Mouse (Mus musculus) brain, adult 2 months (tissue): ENCODE measurements around the gene Lamb1.

Experiments used
- DNase-seq: peaks from one replicate; pipeline ENCODE4 v3.0.0; 2011; ENCODE audit warnings: low read depth, low spot score

Lamb1 gene

DNA sequence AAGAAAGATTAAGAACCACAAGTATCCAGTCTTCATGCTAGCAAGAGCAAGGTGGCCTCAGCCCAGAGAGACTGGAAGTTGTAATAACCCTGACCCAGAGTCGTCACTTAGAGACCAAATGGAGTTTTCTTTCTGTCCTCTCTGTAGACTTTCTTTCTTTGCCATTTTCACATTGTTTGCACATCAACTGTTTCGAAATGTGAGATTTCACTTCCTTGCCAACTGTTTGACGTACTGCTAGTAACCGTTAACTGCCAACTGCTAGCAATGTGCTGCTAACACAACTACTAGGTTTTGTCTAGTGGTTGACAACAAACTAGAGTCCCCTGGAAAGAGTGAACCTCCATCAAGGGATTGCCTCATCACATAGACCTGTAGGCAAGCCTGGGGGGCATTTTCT is 18.1 kb downstream of the Lamb1 start:
- DNase-seq, result no peak

DNA sequence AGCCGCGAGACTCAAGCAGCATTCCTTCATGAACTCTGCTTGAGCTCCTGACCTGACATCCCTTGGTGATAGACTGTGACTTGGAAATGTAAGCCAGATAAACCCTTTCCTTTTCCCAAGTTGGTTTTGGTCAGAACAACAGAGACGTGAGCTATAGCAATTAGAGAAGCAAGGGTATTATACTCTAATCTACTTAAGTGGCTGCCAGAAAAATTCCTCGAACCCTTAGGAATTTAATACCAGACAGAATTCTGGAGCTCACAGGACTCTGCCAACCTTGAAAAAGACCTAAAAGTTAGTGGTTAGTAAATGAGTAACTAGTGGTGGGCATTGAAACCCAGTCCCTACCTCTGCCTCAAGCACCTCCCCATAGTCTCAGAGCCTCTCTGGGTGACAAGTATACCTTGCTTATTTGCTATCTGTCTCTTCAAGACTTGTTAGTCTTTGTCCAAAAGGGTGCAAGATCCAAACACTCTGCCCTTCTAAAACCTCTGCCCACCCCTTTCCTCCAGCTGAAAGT is 18.6 kb downstream of the Lamb1 start:
- DNase-seq, result no peak

GRCm38 (mm10) chr12:31289046-31289445 is 24.0 kb downstream of the Lamb1 start:
- no peak for DNase-seq

DNA sequence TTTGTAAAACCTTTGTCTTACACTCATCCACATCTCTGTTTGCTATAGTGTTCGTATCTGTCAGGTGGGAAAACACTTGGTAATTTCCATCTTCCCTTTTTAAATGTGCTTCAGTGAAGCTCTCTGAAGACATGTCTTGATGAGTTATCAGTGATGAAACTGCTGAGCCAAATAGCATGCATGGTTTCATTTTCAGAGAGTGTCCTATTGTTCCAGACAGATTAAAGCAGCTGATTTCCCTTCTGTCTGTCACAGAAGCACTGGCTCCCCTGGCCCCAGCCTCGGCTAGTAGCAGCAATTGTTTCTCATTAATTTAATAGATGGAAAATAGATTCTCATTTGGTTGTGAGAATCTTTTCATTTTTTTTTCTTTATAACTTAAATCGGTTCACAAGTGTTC is 25.9 kb downstream of the Lamb1 start:
- no peak for DNase-seq

- no peak for DNase-seq
Measured at GRCm38 (mm10) chr12:31293361-31294142, 28.5 kb downstream of the Lamb1 start.

DNA sequence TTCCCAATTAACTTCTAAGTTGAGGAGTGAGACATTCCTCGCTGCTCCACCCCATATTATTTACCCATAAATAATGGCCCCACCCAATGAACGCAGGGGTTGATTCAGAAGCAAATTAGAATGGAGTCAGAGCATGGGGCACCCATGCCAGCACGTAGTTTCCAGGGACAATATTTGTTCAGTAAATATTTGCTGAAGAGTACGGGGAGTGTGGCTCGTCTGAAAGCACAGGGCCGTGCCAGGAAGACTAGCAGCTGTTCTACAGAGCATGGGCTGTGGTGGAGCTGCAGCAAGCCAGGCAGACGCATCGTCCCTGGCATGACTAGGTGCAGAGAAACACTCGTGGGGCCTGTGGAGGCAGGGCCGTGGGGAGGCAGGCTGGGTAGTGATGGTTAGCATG is 29.5 kb downstream of the Lamb1 start:
- DNase-seq, result peak; percentile 15

DNA sequence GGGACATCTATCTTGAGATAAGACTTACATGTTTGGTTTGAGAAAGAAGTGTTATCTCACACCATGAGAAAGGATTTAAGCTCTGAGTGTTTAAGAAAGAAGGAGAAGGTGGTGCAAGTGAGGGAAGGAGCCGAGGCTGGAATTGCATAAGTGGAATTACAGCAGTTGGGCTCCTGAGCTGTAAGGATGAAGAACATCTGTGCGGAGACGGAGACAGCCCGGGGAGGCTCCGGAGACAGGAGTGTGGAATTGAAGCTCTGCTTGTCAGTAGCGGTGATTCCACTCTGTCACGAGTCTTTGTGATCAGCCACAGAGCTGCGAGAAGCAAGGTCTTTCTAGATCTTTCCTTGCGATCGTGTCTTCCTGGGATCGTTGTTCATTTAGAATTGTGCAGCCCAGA is 30.0 kb downstream of the Lamb1 start:
- peak; percentile 24 for DNase-seq

- DNase-seq, result no peak
Measured at GRCm38 (mm10) chr12:31295505-31295904, 30.5 kb downstream of the Lamb1 start.

DNA sequence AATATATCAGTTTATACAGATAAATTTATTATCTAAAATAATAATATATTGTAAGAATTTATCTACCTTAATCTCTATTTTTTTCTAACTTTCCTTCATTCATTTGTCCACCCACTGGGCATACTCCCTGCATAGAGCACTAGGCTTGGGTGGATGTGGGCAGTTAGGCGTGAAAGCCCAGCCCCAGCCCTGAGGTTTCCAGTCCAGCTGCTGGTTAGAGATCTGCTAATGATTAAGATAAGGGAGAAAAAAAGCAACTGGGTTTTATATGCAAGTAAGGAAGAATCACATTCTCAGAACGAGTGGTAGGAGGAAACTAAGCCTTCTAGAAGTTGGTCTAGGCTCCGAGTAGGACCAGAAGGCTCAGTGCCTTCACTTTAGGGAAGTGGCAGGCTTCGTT is 31.1 kb downstream of the Lamb1 start:
- DNase-seq, result no peak

GRCm38 (mm10) chr12:31298122-31298521 is 33.1 kb downstream of the Lamb1 start:
- DNase-seq, result no peak

DNA sequence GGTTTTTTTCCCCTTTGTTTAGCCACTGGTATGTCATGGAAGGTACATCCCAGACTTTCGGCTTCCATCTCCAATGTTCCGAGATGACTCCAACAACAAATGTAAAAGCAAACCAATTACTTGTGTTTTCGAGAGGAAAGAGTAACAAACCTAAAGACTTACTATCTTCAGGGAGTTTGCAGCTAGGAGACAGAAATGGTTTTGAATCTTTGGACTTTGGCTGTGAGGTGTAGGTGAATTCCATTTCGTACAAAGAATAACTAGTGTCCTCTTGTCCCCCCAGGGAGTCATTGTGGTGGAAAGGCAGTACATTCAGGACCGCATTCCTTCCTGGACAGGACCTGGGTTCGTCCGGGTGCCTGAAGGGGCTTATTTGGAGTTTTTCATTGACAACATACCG is 33.5 kb downstream of the Lamb1 start:
- no peak for DNase-seq

- no peak for DNase-seq
Measured at GRCm38 (mm10) chr12:31299126-31299525, 34.1 kb downstream of the Lamb1 start.

DNA sequence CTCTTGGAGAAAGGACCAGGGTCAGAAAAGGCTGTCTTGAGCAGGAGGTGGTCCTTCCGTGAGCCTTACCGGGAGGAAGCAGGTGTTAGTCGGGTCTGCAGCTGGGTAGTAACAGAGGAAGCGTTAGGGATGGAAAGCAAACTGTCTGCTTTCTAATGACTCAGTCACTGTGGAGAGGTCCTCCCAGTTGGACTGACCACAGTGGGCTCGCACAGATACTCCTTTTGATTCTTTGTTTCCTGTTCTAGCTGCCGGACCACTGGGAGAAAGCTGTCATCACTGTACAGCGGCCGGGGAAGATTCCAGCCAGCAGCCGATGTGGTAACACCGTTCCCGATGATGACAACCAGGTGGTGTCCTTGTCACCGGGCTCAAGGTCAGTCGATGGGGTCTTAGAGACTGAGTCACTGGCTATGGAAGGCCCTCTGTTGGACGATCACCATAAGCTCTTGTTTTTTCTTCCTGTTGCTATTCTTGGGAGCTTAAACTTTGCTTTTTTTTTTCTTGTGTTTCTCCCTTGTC is 34.7 kb downstream of the Lamb1 start:
- no peak for DNase-seq

GRCm38 (mm10) chr12:31300276-31300675 is 35.2 kb downstream of the Lamb1 start:
- DNase-seq, result no peak

GRCm38 (mm10) chr12:31302266-31302665 is 37.2 kb downstream of the Lamb1 start:
- no peak for DNase-seq

DNA sequence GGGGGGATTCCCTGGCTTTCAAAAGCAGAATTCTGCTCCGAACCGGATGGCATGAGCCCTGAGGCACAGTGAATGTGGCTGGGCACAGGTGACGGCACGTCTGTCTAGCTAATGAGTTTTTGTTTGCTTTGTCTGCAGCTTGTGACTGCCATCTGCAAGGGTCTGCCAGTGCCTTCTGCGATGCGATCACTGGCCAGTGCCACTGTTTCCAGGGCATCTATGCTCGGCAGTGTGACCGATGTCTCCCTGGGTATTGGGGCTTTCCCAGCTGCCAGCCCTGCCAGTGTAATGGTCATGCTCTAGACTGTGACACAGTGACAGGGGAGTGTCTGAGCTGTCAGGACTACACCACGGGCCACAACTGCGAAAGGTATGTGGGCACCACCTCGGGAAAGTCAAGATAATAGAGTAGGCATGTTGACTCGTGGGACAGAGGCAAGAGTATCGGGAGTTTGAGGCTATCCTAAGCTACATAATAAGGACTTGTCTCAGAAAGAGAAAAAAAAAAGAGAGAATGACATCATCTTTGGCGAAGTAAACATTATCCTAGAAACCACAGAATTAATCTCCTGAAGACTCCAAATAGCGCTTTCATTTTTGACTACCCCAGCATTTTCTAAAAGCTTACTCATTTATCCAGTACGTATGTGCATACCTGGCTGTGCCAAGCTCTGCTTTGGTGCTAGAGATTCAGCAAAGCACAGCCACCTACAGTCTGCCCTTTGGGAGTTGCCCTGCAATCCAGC is 37.9 kb downstream of the Lamb1 start:
- DNase-seq, result peak; percentile 39

DNA sequence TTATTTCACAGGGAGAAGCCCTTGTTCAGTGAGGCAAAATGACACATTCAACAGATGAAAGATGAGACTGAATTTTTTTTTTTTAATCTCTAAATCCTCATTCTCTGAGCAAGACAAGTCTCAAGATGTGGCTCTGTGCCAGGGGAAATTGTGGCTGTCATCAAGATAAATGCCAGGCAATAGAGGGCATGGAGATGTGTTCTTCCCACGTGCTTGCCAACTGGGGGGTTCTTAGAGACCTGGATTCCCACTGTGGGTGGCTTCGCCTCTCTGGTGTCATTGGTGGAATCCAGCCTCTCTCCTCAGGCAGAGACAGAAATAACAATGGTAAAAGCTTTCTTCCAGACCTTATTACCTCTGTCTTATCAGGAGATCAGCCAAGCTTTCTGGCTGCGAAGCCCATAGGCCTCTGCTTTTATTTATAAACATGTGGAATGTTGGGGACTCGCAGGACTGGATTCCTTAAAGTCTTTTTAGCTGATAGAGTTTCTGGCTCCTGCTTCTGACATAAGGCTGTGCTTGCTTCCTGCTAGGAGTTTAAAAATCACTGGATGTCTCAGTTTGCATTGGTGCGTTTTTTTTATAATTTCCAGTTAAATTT is 41.1 kb downstream of the Lamb1 start:
- DNase-seq, result peak; percentile 65

- DNase-seq, result no peak
Measured at GRCm38 (mm10) chr12:31307011-31307410, 42.0 kb downstream of the Lamb1 start.

DNA sequence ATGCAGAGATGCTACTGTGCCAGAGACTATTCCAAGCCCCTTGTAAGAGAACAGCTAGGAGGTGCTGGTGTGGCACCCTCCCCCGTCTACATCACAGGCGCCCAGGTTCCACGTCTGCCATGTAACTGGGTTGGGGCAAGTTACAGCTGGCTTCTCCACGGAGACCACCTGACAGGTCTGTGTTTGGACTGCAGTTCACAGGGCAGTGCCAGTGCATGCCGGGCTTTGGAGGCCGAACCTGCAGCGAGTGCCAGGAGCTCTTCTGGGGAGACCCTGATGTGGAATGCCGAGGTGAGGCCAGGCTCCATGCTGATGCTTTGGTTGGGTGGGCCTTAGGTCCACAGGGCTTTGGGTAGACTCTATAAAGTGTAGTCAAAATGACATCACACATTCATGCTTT is 42.7 kb downstream of the Lamb1 start:
- no peak for DNase-seq

GRCm38 (mm10) chr12:31310687-31311086 is 45.7 kb downstream of the Lamb1 start:
- DNase-seq, result no peak

GRCm38 (mm10) chr12:31311671-31312265 is 46.7 kb downstream of the Lamb1 start:
- DNase-seq, result no peak

- no peak for DNase-seq
Measured at GRCm38 (mm10) chr12:31312281-31312680, 47.2 kb downstream of the Lamb1 start.
